Mouse (Mus musculus): Measurements from ENCODE around the gene Tmem131l.
"Not testable (repeated sequence)": the region's sequence is repeated elsewhere in the genome, so short reads cannot be mapped to it uniquely, and the experiment has no call there.

Gene Tmem131l

GRCm38 (mm10) chr3:83869776-83870175, 170.2 kb downstream of the Tmem131l start:
- DNase-seq (ENCODE audit: low read depth, low spot score) = no peak

- DNase-seq (ENCODE audit: low read depth, low spot score) = not testable (repeated sequence)
Observed at GRCm38 (mm10) chr3:83867026-83867425, 172.9 kb downstream of the Tmem131l start.

- DNase-seq (ENCODE audit: low read depth, low spot score) = no peak
Observed at GRCm38 (mm10) chr3:83865216-83865615, 174.8 kb downstream of the Tmem131l start.

- DNase-seq (ENCODE audit: low read depth, low spot score) = no peak
Observed at GRCm38 (mm10) chr3:83864064-83864548, 175.9 kb downstream of the Tmem131l start.

GRCm38 (mm10) chr3:83862956-83863355, 177.0 kb downstream of the Tmem131l start:
- no peak for DNase-seq (ENCODE audit: low read depth, low spot score)

- no peak for DNase-seq (ENCODE audit: low read depth, low spot score)
Observed at GRCm38 (mm10) chr3:83859595-83859994, 180.4 kb downstream of the Tmem131l start.

- no peak for DNase-seq (ENCODE audit: low read depth, low spot score)
Observed at GRCm38 (mm10) chr3:83859071-83859470, 180.9 kb downstream of the Tmem131l start.

- no peak for DNase-seq (ENCODE audit: low read depth, low spot score)
Observed at GRCm38 (mm10) chr3:83857621-83858020, 182.4 kb downstream of the Tmem131l start.

- no peak for DNase-seq (ENCODE audit: low read depth, low spot score)
Observed at GRCm38 (mm10) chr3:83855643-83856042, 184.3 kb downstream of the Tmem131l start.

GRCm38 (mm10) chr3:83849341-83849740, 190.6 kb downstream of the Tmem131l start:
- DNase-seq (ENCODE audit: low read depth, low spot score) = no peak
